Mouse (Mus musculus) left cerebral cortex, postnatal 10 days (tissue): ENCODE data around the gene Gm9736. TPM values are rescaled to one million over a fixed set of nuclear protein-coding genes. Genes with fewer than 3 reads are reported as not detected.
"Not testable (repeated sequence)": the region's sequence is repeated elsewhere in the genome, so short reads cannot be mapped to it uniquely, and the experiment has no call there.

ENCODE experiments used
- DNase-seq, 2 experiments: peaks; one replicate each; pipeline ENCODE4 v3.0.0; 2021 to 2022; ENCODE audit warnings: low spot score in 2 of 2, mixed read lengths in 1 of 2; ENCODE audit errors: extremely low spot score in 1 of 2
- intact Hi-C: fragments of 180-260 bp; cut with DNase I; formaldehyde crosslinking; loops from one replicate; pipeline ENCODE4 v1.15.1; 2025
- total RNA-seq, 2 experiments: library from RNA; stranded (reverse); gene quantifications; 2 replicates each; pipeline ENCODE4 v1.2.3; 2021

Gene Gm9736
- not detected for total RNA-seq

- intact Hi-C loops, DNase-seq: not testable (repeated sequence)
Observed at GRCm38 (mm10) chr10:77751254-77751653, at the start of gene Gm9736. TSS of gene Gm9736 (minus strand) at chr10:77751354.

DNA sequence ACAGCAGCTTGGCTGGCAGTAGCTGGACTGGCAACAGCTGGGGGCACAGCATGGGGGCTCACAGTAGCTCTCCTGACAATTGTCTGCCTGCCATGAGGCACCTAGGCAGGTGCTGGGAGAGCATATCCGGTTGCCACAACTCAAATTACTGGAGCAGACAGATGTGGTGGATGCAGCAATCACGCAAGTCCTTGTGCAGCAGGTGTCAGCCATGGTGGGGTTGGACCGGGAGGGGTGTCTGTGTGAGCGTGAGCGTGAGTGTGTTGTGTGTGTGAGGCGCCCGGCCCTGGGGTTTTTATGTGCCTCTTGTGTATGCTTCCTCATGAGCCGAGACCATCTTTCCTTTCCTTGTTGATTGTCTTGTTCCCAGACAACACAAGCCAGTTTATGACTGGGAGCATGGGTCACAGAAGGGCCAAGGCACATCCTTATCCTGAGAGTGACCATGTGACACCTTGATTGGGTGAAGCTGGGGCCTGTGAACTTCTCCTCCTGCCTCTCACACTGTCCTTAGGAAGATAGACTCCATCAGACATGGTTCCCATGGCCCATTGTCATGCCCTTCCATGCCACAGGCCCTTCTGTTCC lies 47.9 kb upstream of the Gm9736 start, which contains the start of gene Gm19668:
TSS of gene Gm19668 (minus strand) at position 213 of the 588 bp plus-strand sequence.
- intact Hi-C loops = no loop called here
- no peak for DNase-seq

- DNase-seq, intact Hi-C loops: not testable (repeated sequence)
Observed at GRCm38 (mm10) chr10:77798164-77798920, 47.2 kb upstream of the Gm9736 start.

GRCm38 (mm10) chr10:77797677-77798076 lies 46.5 kb upstream of the Gm9736 start:
- DNase-seq = no peak
- intact Hi-C loops = no loop called here

DNA sequence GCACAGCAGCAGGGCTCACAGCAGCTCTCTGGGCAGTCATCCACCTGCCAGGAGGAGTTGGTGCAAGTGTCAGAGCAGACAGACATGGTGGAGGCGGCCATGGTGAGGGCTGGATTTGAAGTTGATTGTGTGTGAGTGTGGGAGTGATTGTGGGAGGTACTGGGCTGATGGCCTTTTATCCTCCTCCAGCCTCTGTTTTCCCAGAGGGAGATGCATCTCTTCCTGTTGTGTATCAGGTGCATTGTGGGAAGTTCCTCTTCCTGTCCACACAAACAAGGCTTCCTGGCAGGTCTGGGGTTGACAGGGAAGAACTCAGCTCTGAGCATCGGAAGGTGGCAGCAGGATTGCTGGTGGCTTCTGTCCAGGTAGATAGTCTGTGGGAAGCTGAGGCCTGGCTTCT lies 43.8 kb upstream of the Gm9736 start, which contains the start of gene Gm9639:
TSS of gene Gm9639 (minus strand) at position 101 of the 400 bp plus-strand sequence.
- intact Hi-C loops = no loop called here
- no peak for DNase-seq

DNA sequence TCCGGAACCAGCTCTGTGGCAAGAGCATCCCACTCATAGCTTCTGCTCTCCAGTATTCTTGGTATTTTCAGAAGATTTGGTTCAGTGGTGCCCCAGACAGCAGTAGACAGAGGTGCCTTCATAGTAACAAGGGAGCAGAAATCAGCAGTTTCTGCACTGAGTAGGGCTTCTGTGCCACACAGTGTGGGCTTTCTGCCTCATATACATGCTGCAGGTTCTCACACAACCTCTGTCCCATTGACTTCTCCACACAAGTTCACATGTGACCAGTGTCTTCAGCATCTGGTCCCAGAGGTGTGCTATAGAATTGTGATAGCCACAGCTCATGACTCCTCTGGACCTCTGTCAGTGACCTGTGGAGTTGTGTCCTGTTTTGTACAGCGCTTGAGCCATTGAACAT lies 37.5 kb upstream of the Gm9736 start:
- intact Hi-C loops = no loop called here

GRCm38 (mm10) chr10:77787876-77788275 lies 36.7 kb upstream of the Gm9736 start, which contains the start of gene Gm7137:
TSS of gene Gm7137 (minus strand) at chr10:77788200.
- DNase-seq, intact Hi-C loops: not testable (repeated sequence)

More for the DNA sequence above, 37.5 kb upstream of the Gm9736 start:
- no peak for DNase-seq

DNA sequence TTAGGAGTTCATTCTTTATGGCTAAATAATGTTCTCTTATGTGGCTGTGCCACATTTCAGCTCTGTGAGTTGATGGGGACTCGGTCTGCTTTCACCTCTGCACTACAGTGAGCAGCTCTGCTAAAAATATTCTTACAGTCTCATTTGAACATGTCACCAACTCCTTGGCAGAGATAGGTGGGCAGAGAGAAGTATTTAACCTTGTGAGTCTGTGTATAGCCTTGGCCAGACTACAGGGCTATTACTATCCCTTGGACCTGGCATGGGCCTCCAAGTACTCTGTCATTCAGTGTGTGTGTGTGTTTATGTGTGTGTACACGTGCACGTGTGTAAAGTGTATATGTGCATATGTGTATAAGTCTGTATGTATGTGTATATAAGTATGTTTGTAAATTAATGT lies 32.2 kb upstream of the Gm9736 start:
- DNase-seq, intact Hi-C loops: not testable (repeated sequence)

DNA sequence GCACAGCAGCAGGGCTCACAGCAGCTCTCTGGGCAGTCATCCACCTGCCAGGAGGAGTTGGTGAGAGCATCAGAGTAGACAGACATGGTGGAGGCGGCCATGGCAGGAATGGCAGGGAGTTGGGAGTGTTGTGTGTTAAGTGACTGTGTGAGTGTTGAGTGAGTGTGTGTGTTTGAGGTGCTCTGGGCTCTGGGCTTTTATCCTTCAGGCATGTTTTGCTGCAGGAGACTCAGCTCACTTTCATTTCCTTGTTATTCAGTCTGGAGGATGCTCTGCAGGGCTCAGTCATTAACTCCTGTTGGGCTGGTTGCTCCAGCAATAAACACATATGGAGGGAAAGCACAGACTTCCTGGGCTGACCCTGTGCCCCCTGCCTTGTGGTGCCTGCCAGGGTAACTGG lies 31.3 kb upstream of the Gm9736 start, which contains the start of gene Gm3250:
TSS of gene Gm3250 (minus strand) at position 101 of the 400 bp plus-strand sequence.
- intact Hi-C loops, DNase-seq: not testable (repeated sequence)

- intact Hi-C loops, DNase-seq: not testable (repeated sequence)
Observed at GRCm38 (mm10) chr10:77776844-77777243, 25.7 kb upstream of the Gm9736 start, which contains the start of gene Gm7138. TSS of gene Gm7138 (minus strand) at chr10:77776944.

DNA sequence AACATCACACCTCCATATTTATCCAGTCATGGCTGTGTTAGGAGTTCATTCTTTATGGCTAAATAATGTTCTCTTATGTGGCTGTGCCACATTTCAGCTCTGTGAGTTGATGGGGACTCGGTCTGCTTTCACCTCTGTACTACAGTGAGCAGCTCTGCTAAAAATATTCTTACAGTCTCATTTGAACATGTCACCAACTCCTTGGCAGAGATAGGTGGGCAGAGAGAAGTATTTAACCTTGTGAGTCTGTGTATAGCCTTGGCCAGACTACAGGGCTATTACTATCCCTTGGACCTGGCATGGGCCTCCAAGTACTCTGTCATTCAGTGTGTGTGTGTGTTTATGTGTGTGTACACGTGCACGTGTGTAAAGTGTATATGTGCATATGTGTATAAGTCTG lies 21.0 kb upstream of the Gm9736 start:
- intact Hi-C loops, DNase-seq: not testable (repeated sequence)

DNA sequence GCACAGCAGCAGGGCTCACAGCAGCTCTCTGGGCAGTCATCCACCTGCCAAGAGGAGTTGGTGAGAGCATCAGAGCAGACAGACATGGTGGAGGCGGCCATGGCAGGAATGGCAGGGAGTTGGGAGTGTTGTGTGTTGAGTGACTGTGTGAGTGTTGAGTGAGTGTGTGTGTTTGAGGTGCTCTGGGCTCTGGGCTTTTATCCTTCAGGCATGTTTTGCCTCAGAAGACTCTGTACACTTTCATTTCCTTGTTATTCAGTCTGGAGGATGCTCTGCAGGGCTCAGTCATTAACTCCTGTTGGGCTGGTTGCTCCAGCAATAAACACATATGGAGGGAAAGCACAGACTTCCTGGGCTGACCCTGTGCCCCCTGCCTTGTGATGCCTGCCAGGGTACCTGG lies 20.1 kb upstream of the Gm9736 start, which contains the start of gene Gm3238:
TSS of gene Gm3238 (minus strand) at position 101 of the 400 bp plus-strand sequence.
- intact Hi-C loops, DNase-seq: not testable (repeated sequence)

DNA sequence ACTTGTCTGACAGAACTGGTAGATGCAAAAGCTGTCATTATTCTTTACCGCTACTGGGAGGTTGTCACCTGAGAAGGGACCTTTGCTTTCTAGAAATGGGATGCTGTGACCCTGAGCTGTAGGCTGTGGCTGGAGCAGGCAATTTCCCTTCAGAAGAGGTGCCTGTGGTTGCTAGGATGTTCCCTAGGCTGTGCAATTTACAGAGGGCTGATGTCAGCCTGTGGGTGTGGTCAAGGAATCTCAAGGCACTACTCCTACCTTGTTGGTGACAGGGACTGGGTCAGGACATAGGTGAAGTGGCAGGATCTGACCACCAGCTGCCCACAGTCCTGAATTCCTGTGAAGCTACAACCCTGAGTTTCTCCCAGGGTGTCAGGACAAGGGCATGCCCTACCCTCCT lies 18.6 kb upstream of the Gm9736 start:
- no peak for DNase-seq
- intact Hi-C loops = no loop called here

DNA sequence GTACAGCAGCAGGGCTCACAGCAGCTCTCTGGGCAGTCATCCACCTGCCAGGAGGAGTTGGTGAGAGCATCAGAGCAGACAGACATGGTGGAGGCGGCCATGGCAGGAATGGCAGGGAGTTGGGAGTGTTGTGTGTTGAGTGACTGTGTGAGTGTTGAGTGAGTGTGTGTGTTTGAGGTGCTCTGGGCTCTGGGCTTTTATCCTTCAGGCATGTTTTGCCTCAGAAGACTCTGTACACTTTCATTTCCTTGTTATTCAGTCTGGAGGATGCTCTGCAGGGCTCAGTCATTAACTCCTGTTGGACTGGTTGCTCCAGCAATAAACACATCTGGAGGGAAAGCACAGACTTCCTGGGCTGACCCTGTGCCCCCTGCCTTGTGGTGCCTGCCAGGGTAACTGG lies 8.4 kb upstream of the Gm9736 start, which contains the start of gene Gm3233:
TSS of gene Gm3233 (minus strand) at position 101 of the 400 bp plus-strand sequence.
- DNase-seq, intact Hi-C loops: not testable (repeated sequence)

GRCm38 (mm10) chr10:77753448-77753847 lies 2.3 kb upstream of the Gm9736 start:
- intact Hi-C loops = no loop called here
- DNase-seq = no peak

GRCm38 (mm10) chr10:77752312-77752711 lies 1.2 kb upstream of the Gm9736 start:
- DNase-seq, intact Hi-C loops: not testable (repeated sequence)

- DNase-seq, intact Hi-C loops: not testable (repeated sequence)
Observed at GRCm38 (mm10) chr10:77750686-77751085, 468 bp downstream of the Gm9736 start.

DNA sequence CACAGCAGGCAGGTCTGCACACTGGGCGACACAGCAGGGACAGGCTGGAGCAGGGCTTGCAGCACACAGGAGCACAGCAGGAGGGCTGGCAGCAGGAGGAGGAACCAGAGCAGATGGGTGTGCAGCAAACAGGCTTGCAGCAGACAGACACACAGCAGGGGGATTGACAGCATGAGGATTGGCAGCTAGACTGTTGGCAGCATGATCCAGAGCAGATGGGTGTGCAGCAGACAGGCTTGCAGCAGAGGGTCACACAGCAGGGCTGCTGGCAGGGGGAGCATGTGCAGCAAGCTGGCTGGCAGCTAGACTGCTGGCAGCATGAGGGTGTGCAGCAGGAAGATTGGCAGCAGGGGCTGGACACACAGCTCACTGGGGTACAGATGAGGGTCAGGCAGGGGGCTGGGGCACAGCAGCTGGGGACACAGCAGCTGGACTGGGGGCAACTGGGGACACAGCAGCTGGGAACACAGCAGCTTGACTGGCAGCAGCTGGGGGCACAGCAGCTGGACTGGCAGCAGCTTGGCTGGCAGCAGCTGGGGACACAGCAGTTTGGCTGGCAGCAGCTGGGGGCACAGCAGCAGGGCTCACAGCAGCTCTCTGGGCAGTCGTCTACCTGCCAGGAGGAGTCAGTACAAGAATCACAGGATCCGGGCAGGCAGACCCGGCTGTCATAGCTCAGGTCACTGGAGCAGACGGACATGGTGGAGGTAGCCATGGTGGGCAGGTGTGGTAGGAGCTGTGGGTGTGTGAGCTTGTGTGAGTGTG lies 9.0 kb downstream of the Gm9736 start, which contains the start of gene Gm18596:
TSS of gene Gm18596 (minus strand) at position 715 of the 765 bp plus-strand sequence.
- DNase-seq, intact Hi-C loops: not testable (repeated sequence)

DNA sequence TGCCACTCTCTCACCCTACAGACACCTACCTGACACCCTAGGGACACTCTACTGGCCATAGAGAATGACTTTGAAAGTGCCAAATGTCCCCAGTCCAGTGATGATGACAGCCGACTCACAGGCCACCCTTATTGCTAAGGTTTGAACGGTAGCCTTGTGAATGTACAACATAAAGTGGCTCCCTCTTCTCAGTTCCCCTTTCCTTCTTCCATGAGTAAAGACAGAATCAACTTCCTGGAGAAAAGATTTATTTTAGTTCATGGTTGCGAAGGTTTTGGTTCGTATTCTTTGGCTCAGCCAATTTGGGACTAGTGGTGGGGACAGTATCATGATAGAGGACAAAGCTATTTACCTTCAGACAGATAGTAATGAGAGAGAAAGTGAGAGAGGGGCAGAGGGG lies 12.2 kb downstream of the Gm9736 start:
- intact Hi-C loops = no loop called here
- DNase-seq = no peak
